Mouse (Mus musculus): ENCODE results near the gene Gpr132. TPM values are rescaled to one million over a fixed set of nuclear protein-coding genes. Genes with fewer than 3 reads are reported as not detected.
"Not testable (repeated sequence)": the region's sequence is repeated elsewhere in the genome, so short reads cannot be mapped to it uniquely, and the experiment has no call there.

Gpr132 gene
- total RNA-seq, 2 experiments from 2014 or later, result 1.1 to 1.2 TPM

- DNase-seq, result no peak
Measured at GRCm38 (mm10) chr12:112820401-112820999, 47.5 kb downstream of the Gpr132 start.

GRCm38 (mm10) chr12:112819057-112819662 lies 48.9 kb downstream of the Gpr132 start:
- no peak for DNase-seq

- DNase-seq, result not testable (repeated sequence)
Measured at GRCm38 (mm10) chr12:112816866-112817265, 51.2 kb downstream of the Gpr132 start.

- DNase-seq, result peak; percentile 68
Measured at GRCm38 (mm10) chr12:112816294-112816693, 51.7 kb downstream of the Gpr132 start.

GRCm38 (mm10) chr12:112814682-112815470 lies 53.2 kb downstream of the Gpr132 start:
- DNase-seq, result no peak

GRCm38 (mm10) chr12:112813370-112813769 lies 54.7 kb downstream of the Gpr132 start:
- DNase-seq, result no peak

GRCm38 (mm10) chr12:112810092-112810885 lies 57.7 kb downstream of the Gpr132 start:
- no peak for DNase-seq

- no peak for DNase-seq
Measured at GRCm38 (mm10) chr12:112809641-112810040, 58.4 kb downstream of the Gpr132 start.

- peak; percentile 95 for DNase-seq
Measured at GRCm38 (mm10) chr12:112808587-112809364, 59.3 kb downstream of the Gpr132 start, which contains the start of gene Clba1. Gene Clba1, plus strand, starts transcription at chr12:112808937.

- DNase-seq, result no peak
Measured at GRCm38 (mm10) chr12:112808212-112808586, 59.8 kb downstream of the Gpr132 start.

GRCm38 (mm10) chr12:112807796-112808195 lies 60.2 kb downstream of the Gpr132 start:
- no peak for DNase-seq

- DNase-seq, result no peak
Measured at GRCm38 (mm10) chr12:112806044-112806443, 62.0 kb downstream of the Gpr132 start.

GRCm38 (mm10) chr12:112804046-112804445 lies 64.0 kb downstream of the Gpr132 start:
- peak; percentile 70 for DNase-seq

- no peak for DNase-seq
Measured at GRCm38 (mm10) chr12:112802917-112803316, 65.1 kb downstream of the Gpr132 start.

GRCm38 (mm10) chr12:112801864-112802846 lies 65.9 kb downstream of the Gpr132 start, which contains the start of gene Ahnak2:
Gene Ahnak2, minus strand, starts transcription at chr12:112802657.
- peak; percentile 63 for DNase-seq

Other genes starting within 250 kb of the Gpr132 start
- gene Adssl1, start 248.2 kb downstream of the Gpr132 start, total RNA-seq (2021), result 10 to 100 TPM; 42.9 to 72.4 TPM
- gene Siva1, start 223.5 kb downstream of the Gpr132 start, total RNA-seq (2021), result 10 to 100 TPM; 35.9 to 46.7 TPM
- 100 to 1,000 TPM; 210 to 252 TPM for gene Akt1, start 193.3 kb downstream of the Gpr132 start, total RNA-seq (2021)
- gene Zbtb42, start 189.4 kb downstream of the Gpr132 start, total RNA-seq (2021), result 1 to 10 TPM; 3.9 to 5.5 TPM
- gene Cep170b, start 147.8 kb downstream of the Gpr132 start, total RNA-seq (2021), result 10 to 100 TPM; 28.8 to 29.6 TPM
- 10 to 100 TPM; 10.8 to 13.4 TPM for gene Pld4, start 107.6 kb downstream of the Gpr132 start, total RNA-seq (2021)
- 10 to 100 TPM in 1 of 2 experiments, 1 to 10 TPM in 1; 9.4 to 13.5 TPM for gene Ahnak2, start 65.6 kb downstream of the Gpr132 start, total RNA-seq (2021)
- gene Clba1, start 59.3 kb downstream of the Gpr132 start, total RNA-seq (2021), result 1 to 10 TPM; 4.4 to 5.1 TPM
- gene Cdca4, start 38.8 kb downstream of the Gpr132 start, total RNA-seq (2021), result 10 to 100 TPM; 20.2 to 23.1 TPM
- 10 to 100 TPM; 13.2 to 23.1 TPM for gene Jag2, start 61.5 kb upstream of the Gpr132 start, total RNA-seq (2021)
- 10 to 100 TPM; 46.9 to 50.2 TPM for gene Nudt14, start 73.9 kb upstream of the Gpr132 start, total RNA-seq (2021)
- gene Btbd6, start 108.3 kb upstream of the Gpr132 start, total RNA-seq (2021), result 10 to 100 TPM; 16.9 to 28.1 TPM
- 10 to 100 TPM; 40.1 to 55.3 TPM for gene Brf1, start 132.5 kb upstream of the Gpr132 start, total RNA-seq (2021)
- 10 to 100 TPM; 30.3 to 37.1 TPM for gene Pacs2, start 146.3 kb upstream of the Gpr132 start, total RNA-seq (2021)
- gene Tex22, start 206.3 kb upstream of the Gpr132 start, total RNA-seq (2021), result not detected
- gene Mta1, start 230.1 kb upstream of the Gpr132 start, total RNA-seq (2021), result 10 to 100 TPM; 78.1 to 85.9 TPM